Mouse (Mus musculus): ENCODE results near the gene Tuba1b. TPM values are rescaled to one million over a fixed set of nuclear protein-coding genes. Genes with fewer than 3 reads are reported as not detected.
"Not testable (repeated sequence)": the region's sequence is repeated elsewhere in the genome, so short reads cannot be mapped to it uniquely, and the experiment has no call there.

Gene Tuba1b
- polyA plus RNA-seq, 1 experiment = 758 TPM

- no peak for DNase-seq (ENCODE audit: low spot score)
Observed at GRCm38 (mm10) chr15:98954425-98955253, 20.3 kb upstream of the Tuba1b start.

GRCm38 (mm10) chr15:98953401-98954356, 19.3 kb upstream of the Tuba1b start, which contains the start of the genes Gm49450 and Tuba1a:
Gm49450 (minus strand) TSS chr15:98953551.
Tuba1a (minus strand) TSS chr15:98953703.
- DNase-seq (ENCODE audit: low spot score) = no peak

DNA sequence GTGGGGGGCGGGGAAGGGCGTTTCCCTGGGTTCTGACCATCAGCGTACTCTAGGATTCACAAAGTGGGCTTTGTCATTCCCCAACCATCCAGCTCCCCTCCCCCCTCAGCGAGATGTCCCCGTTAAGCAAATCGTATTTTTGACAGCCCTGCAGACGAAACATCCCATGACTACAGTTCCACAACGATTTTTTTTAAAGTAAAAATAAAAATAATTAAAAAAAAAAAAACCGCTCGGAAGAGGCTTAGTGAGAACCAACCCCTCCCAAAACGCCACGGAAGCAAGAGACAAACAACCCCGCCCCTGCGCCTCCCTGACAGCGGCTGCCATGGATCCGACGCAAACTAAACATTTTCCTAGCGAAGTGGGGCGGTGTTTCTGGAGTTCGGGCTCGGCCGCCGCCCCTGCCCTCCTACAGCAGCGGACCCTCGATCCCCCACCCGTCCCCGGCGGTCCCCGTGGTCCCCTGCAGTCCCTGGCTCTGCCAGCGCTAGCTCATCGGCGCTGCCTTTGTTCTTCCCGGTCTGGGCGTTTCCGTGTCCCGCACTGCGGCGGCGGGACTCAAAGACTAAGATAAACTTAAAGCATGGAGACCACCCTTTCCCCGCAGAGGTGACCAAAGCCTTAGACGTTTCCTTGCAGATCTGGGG, 18.5 kb upstream of the Tuba1b start:
- peak; percentile 72 for DNase-seq (ENCODE audit: low spot score)

DNA sequence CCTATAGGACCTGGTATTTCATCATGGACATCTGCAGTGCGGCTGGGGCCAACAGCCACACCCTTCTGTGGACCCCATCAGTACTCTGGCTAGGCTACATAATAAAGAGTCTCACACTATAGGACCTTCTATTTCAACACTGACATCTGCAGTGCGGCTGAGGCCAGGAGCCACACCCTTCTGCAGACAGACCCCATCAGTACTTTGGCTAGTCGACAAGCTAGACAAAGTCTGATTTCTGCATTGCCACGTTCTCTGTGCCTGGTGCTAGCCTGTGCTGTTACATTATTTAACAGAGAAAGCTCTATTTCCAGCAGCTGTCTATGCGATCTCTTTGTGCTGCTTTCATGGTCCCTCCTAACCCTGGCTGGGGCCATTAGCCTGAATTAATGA, 17.7 kb upstream of the Tuba1b start:
- no peak for DNase-seq (ENCODE audit: low spot score)

DNA sequence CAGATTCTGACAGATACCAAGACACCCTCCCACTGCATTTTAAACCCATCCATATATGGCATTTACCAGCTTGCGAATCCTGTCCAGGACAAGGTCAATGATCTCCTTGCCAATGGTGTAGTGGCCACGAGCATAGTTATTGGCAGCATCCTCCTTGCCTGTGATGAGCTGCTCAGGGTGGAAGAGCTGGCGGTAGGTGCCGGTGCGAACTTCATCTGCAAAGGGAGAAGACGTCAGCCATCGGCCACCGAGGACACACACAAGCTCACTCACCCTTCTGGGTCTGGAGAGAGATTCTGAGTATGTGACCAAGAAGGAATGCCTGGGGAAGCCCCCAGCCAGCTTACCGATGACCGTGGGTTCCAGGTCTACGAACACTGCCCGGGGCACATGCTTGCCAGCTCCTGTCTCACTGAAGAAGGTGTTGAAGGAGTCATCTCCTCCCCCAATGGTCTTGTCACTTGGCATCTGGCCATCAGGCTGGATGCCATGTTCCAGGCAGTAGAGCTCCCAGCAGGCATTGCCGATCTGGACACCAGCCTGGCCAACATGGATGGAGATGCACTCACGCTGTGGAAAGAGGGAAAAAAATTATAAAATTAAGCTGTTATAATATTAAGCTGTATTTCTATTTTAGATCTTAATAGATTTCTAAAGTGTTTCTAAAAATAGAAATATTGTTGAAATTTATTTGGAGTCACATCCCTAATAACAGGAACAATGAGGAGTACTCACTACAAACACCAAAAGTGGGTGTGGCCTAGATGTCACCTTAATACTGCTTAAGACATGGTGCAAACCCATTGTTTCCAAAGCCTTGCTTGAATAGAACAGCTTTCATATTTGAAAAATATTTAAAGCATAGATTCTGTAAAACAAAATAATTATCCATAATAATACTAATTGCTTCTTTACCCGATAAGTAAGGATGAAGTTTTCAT, 17.0 kb upstream of the Tuba1b start:
- not testable (repeated sequence) for DNase-seq (ENCODE audit: low spot score)

- DNase-seq (ENCODE audit: low spot score) = no peak
Observed at GRCm38 (mm10) chr15:98949607-98949892, 15.2 kb upstream of the Tuba1b start.

DNA sequence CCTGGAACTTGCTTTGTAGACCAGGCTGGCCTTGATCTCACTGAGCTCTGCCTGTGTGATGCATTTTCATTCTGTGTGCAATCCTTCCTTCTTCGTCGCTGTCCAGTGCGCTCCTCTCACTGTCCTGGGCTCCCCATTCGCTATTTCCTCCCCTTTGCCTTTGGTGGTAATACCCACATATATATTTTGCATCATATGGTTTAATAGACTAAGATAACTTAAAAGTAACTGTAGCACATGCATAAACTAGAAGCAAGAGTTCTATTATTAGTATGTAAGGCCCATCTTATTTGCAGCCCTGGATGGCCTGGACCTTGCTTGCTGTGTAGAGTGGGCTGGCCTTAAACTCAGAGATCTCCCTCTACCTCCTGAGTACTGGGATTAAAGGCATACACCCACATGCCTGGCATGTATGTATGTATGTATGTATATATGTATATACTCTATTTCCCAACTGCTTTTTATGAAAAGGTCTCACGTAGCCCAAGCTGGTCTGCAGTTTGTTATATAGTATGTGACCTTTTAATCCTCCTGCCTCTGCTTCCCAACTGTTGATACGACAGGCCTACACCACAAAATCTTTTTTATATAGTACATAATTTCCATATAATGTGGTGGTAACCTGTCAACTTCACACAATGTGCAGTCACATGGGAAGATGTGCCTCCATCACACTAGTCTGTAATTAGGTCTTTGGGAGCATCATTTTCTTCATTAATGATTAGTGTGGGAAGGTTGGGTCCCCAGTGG, 14.7 kb upstream of the Tuba1b start:
- no peak for DNase-seq (ENCODE audit: low spot score)

DNA sequence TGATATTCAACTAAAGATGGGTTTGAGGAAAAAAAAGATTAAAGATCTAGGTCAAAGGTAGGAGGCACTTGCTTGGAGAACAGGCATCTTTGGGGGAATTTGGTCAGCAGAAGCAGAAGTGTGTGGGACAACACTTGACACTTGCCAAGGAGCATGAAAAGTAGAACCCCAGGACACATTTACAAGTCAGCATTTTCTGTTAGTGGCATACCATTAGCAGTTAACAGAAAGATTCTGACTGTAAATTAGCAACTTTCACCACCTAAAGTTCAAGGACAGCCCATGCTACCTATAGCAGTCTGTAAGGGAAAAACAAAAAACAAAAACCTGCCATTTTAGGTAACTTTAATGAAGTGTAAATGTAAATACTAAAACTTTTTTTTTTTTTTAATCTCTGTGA, 14.0 kb upstream of the Tuba1b start:
- DNase-seq (ENCODE audit: low spot score) = no peak

DNA sequence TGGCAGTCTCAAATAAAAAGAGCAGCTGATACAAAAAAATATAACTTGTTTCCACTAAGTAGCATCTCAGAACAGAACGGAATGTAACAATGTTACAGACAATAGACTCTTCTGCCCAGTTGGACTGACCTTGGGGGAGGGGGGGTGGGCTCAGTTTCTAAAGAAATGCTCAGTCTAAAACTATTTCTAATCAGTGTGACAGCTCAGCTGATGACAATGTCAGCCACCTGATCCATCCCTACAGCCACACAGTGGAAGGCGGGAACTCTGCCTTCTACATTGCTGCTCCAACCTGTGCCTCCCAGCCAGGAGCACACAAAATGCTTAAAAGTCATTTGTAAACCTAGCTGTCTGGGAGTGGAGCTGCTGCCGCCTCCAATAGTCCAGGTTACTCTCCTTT, 13.5 kb upstream of the Tuba1b start:
- no peak for DNase-seq (ENCODE audit: low spot score)

DNA sequence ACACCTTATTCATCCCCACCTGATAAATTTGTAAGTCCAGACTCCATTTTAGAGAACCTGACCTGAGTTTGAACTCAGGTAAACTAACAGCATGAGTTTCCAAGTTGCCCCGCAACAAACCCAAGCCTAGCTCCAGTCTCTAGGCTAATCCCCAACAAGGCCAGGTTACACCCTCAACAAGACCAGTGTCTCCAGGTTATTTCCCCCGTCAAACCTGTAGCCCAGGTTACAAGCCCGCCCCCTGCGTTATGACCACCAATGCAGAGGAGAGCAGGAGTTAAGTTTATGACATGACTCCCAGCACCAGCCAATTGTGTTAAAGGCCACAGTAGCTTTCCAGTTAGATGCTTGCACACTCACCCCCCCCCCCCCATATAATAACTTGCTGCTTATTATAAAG, 8.8 kb upstream of the Tuba1b start:
- DNase-seq (ENCODE audit: low spot score) = no peak

- no peak for DNase-seq (ENCODE audit: low spot score)
Observed at GRCm38 (mm10) chr15:98942081-98942480, 7.7 kb upstream of the Tuba1b start.

DNA sequence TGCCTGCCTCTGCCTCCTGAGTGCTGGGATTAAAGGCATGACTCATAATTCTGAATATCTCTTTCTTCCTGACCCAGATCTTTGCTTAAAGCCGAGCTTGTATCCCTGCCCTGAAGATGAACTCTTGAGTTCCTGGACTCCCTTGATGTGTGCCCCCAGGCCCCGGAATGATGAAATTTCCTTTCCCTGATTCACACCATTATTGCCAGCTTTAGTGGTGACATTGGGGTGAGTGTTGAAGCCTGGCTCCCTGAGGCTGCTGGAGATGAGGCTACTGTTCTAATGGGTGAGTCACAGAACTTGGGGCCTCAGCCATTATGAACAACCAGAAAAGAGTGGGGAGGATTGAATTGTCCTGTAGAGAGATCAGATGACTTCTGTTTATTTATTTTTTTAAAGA, 7.2 kb upstream of the Tuba1b start:
- DNase-seq (ENCODE audit: low spot score) = no peak

DNA sequence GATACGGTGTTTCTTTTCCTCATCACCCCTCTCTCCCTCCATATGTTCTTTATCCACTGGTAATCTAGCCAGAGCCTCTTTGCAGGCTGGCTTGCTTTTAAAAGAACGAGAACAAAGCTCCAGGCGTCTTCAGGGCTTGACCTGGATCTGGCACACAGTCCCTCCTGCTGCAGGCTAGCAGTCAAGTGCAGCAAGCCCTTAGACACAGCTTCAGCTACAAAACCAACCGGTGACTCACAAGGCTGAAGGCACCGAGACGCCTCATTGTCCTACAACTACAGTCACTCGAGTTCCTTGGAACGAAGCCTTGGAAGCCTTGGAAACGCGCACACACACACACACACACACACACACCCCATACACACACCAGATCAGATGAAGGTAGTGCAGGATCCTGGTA, 6.5 kb upstream of the Tuba1b start:
- no peak for DNase-seq (ENCODE audit: low spot score)

GRCm38 (mm10) chr15:98933833-98934216, 540 bp downstream of the Tuba1b start:
- DNase-seq (ENCODE audit: low spot score) = peak; percentile 79

DNA sequence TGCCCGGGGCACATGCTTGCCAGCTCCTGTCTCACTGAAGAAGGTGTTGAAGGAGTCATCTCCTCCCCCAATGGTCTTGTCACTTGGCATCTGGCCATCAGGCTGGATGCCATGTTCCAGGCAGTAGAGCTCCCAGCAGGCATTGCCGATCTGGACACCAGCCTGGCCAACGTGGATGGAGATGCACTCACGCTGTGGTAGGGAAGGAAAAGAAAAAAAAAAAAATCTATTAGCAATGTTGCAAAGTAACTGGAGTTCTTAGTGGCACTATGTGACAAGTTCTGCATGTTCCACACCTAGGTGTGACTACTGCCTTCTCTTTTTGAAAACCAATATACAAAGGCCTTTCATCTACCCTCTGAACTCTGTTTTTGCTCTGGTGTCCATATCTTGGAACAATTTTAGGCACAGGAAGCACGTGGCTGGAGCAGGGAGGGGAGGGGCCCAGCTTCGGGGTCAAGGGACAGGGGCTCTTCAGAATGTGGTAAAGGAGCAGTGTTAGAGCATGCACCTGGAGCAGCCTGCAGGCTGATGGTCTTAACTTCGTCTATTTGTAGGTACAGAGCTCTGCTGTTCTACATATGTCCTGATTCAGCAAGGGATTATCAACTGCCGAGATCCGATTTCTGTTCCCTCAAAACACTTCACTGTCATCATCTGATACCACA, 1.2 kb downstream of the Tuba1b start:
- DNase-seq (ENCODE audit: low spot score) = not testable (repeated sequence)

- no peak for DNase-seq (ENCODE audit: low spot score)
Observed at GRCm38 (mm10) chr15:98930998-98931397, 3.4 kb downstream of the Tuba1b start.

DNA sequence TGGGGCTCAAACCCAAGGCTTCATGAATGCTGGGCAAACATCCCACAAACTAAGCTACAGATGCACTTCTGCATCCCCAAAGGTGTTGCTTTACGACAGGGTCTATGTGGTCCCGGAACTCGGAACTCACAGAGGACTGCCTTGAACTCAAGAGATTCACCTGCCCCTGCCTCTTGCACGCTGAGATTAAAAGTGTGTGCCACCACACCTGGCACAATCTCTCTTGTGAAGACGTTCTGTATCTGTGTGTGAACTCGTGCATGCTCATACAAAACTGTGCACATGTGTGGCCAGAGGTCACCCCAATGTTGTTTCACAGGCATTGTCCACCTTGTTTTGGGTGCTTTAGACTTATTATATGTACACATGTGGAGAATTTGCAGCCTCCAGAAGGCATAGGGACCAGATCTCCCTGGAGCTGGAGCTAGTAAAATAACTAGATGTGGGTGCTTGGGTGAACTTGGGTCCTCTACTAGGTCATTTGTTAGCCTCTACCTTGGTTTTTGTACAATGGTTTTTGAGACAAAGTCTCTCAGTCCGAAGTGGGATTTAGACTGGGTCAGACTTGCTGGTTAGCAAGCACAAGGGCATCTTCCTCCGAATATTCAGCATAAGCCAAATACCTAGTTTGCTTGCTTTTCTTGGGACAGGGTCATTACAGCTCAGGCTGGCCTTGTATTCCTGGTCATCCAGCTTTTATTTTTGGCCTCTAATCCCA, 4.2 kb downstream of the Tuba1b start:
- DNase-seq (ENCODE audit: low spot score) = no peak

GRCm38 (mm10) chr15:98928598-98929240, 5.6 kb downstream of the Tuba1b start:
- DNase-seq (ENCODE audit: low spot score) = no peak

GRCm38 (mm10) chr15:98927566-98927965, 6.8 kb downstream of the Tuba1b start:
- no peak for DNase-seq (ENCODE audit: low spot score)

Measured in urinary bladder, adult 2 months (tissue).